Comparison of ENCODE assay signal across 7 mouse cellular contexts in the genomic region with DNA sequence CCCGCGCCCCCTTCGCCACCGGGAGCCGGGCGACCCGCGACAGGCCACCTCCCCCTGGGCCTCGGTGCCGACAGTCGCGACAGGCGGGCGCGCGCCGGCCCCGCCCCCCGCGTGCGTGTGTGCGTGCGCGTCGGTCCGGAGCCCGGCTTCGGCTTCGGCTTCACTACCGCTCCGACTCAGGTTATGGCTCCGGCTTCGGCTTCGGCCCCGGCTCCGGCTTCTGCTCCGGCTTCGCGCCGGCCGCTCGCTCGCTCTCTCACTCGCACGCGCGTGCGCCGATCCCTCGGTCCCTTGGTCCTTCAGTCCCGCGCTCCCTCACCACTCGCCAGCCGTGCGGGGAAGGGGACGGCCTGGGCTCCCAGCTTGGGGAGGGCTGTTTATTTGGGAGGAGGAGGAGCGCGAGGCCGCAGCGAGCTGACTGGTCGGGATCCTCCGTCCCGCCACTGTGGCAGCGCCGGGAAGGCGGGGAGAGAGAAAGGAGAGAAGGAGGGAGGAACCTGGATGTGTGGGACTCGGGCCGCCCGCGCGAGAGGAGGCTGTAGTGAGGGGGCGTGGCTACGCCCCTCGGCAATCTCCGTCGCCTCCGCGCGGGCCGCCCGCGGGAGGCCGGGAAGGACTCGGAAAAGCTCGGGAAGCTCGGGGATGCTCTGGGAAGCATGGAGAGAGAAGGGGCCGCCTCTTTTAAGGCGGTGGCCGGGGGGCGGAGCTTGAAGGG. TPM values are rescaled to one million over a fixed set of nuclear protein-coding genes. Genes with fewer than 3 reads are reported as not detected.
A peak's percentile ranks its signal among the peaks of the same experiment; 100 is the strongest.
DNase-seq lines count a peak whose midpoint lies in the region; ATAC-seq lines count a peak whose summit lies in the region.

A gene (minus strand): TSS at position 458 of the 715 bp plus-strand sequence.

- WGBS in intestine, embryonic 14.5 days: under 1% methylated on average over 73 of the region's 90 CpGs

- H3K27ac ChIP-seq in intestine, embryonic 14.5 days (ENCODE audit: low read depth): peak within 1 kb of the TSS; percentile 99

- H3K4me1 ChIP-seq in intestine, embryonic 14.5 days (replicated peaks; ENCODE audit: control insufficient read depth, insufficient read depth, low read length): peaks cover 11% of the 10 kb centered on the region

- peak within 1 kb of the TSS; percentile 70 for H3K4me2 ChIP-seq in intestine, embryonic 14.5 days (ENCODE audit: low read length)

- H3K9ac ChIP-seq in intestine, embryonic 14.5 days (ENCODE audit: low read length): peak within 1 kb of the TSS; percentile 91

- ATAC-seq in intestine, embryonic 14.5 days (replicated peaks; ENCODE audit: low FRiP score, low TSS enrichment, low read depth): peak; percentile 96
- ATAC-seq in megakaryocyte-erythroid progenitor cell, adult 5-6 weeks (replicated peaks; ENCODE audit: low FRiP score, low TSS enrichment, poor library complexity, severe bottlenecking): peak; percentile 60

- peak within 1 kb of the TSS; percentile 79 for H3K4me3 ChIP-seq in intestine, embryonic 14.5 days (ENCODE audit: low read depth, low read length)

- peak; percentile 98 for DNase-seq in adrenal gland, adult 2 months
- DNase-seq in embryo, embryonic 10 days (ENCODE audit: low spot score): peak; percentile 97
- DNase-seq in gastrocnemius, postnatal 36 days: peak; percentile 88 to 93
- peak; percentile 97 for DNase-seq in intestine, embryonic 14.5 days (ENCODE audit: low spot score)
- peak; percentile 88 to 96 for DNase-seq in left cerebral cortex, postnatal 10 days (ENCODE audit: extremely low spot score in 1 of 2, low spot score in 2 of 2)
- DNase-seq in right cerebral cortex, postnatal 4 days: peak; percentile 91

- no peaks in the 10 kb centered on the region for H3K27me3 ChIP-seq in intestine, embryonic 14.5 days (replicated peaks; ENCODE audit: control insufficient read depth, insufficient read depth, low read length)

- 0 out of 2 replicates have a peak, but pooled peaks cover under 1% of the 10 kb centered on the region for H3K36me3 ChIP-seq in intestine, embryonic 14.5 days (ENCODE audit: control insufficient read depth, insufficient read depth, low read length)

- no peaks in the 10 kb centered on the region for H3K9me3 ChIP-seq in intestine, embryonic 14.5 days (ENCODE audit: control insufficient read depth, low read length)

- intact Hi-C loops in gastrocnemius, postnatal 36 days (cut with DNase I): no loop called here
- intact Hi-C loops in left cerebral cortex, postnatal 10 days (cut with DNase I): loop anchor here (5.0 kb wide), 1 partner anchor 49 kb away; no protein-coding TSS in a partner anchor

RNA-seq across cellular contexts. Expression of the gene that starts here (rescaled TPM):
- 10 to 100 TPM; 56.1 to 68.7 TPM for total RNA-seq in adrenal gland, adult 2 months (2021)
- 53.8 and 74.8 TPM in 2 replicates for polyA plus RNA-seq in adrenal gland, adult 2 months (2012; rRNA removed)
- total RNA-seq in gastrocnemius, postnatal 36 days (2021): 10 to 100 TPM; 44.2 to 63.3 TPM
- polyA plus RNA-seq in intestine, embryonic 14.5 days (2014; fragmentation: Nextera tagmentation; extraction: Ambion mirVana): 67.8 and 72.2 TPM in 2 replicates
- 100 to 1,000 TPM; 262 to 269 TPM for total RNA-seq in left cerebral cortex, postnatal 10 days (2021)
- total RNA-seq in megakaryocyte-erythroid progenitor cell, adult 5-6 weeks (2014; fragmentation: Nextera tagmentation): 0.37 and 1.8 TPM in 2 replicates
- 0.28 and 1.4 TPM in 2 replicates for total RNA-seq in megakaryocyte-erythroid progenitor cell, adult 5-6 weeks (2017)

Comparison
In these comparisons a context has a peak if more than half of its experiments do, and no peak if none do; other contexts are left out.
1. Peak in every context shown above with its lines: DNase-seq, ATAC-seq, H3K4me3 ChIP-seq and H3K27ac ChIP-seq.
2. RNA of the gene that starts here (total RNA-seq): 262 to 269 TPM in left cerebral cortex, postnatal 10 days, 56.1 to 68.7 TPM in adrenal gland, adult 2 months and 44.2 to 63.3 TPM in gastrocnemius, postnatal 36 days; 0.28 to 1.8 TPM in megakaryocyte-erythroid progenitor cell, adult 5-6 weeks; every median in the first group is over 10 times any median in the second.